Mouse (Mus musculus) G1E (cell line): ENCODE data around the gene Dock2.

Experiments
- CTCF ChIP-seq: IDR thresholded peaks from 2 replicates; pipeline ENCODE4 v1.5.1; 2012; ENCODE audit warnings: low read depth, low read length, inconsistent platforms, mixed read lengths
- GATA1 ChIP-seq: IDR thresholded peaks from 2 replicates; pipeline ENCODE4 v1.6.1; 2012; ENCODE audit warnings: borderline replicate concordance, low read length, inconsistent platforms, mixed read lengths
- POLR2AphosphoS5 ChIP-seq: IDR thresholded peaks from 2 replicates; pipeline ENCODE4 v1.6.1; 2012; ENCODE audit warnings: low read depth, low read length, inconsistent platforms; ENCODE audit not compliant: insufficient replicate concordance
- TAL1 ChIP-seq: conservative IDR thresholded peaks from 2 replicates; pipeline ENCODE4 v1.6.1; 2012; ENCODE audit warnings: low read depth, low read length, inconsistent platforms, mixed read lengths

DNA sequence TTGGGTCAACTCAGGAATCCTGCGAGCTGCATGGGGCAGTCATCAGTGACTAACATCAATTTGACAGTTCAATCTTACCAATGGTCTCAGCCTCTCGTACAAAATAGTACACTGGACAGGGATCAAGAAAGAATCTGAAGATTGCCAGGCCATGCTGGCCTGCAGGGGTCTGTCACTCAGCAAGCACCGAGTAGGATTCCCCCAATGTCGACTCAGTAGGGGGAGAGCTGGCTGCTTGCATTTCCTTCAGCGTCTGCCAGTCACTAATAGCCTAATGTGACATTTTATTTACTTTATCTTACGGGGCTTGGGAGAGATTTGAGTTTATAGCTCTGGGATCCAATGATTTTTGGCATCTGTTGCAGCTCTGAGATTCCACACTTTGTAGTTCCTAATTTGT, 540.7 kb downstream of the Dock2 start:
- TF ChIP-seq CTCF (no peak), GATA1 (no peak), POLR2AphosphoS5 (no peak), TAL1 (no peak)
